Mouse (Mus musculus) liver, postnatal 0 days (tissue): Measurements from ENCODE around the gene Fkbp7. TPM values are rescaled to one million over a fixed set of nuclear protein-coding genes. Genes with fewer than 3 reads are reported as not detected.

Experiments
- ATAC-seq: fragments of 200-750 bp; cut with Nextera tagmentation; 2 replicates; pipeline ENCODE4 v1.8.0; 2017; ENCODE audit warnings: mild to moderate bottlenecking, moderate library complexity
- DNase-seq: peaks from one replicate; pipeline ENCODE4 v3.0.0-alpha.2; 2016
- H3K27ac ChIP-seq: fragments of 300-500 bp; sonication (generic); 2 replicates; pipeline ENCODE4 v1.5.1; 2014; ENCODE audit warnings: antibody characterized with exemption, moderate library complexity, mild to moderate bottlenecking, low read depth
- H3K27me3 ChIP-seq: fragments of 300-500 bp; sonication (generic); 2 replicates; pipeline ENCODE4 v1.6.1; 2014; ENCODE audit warnings: low read length, control low read depth, mixed read lengths; ENCODE audit not compliant: insufficient read depth
- H3K36me3 ChIP-seq: fragments of 300-500 bp; sonication (generic); replicated peaks from 2 replicates; pipeline ENCODE4 v1.6.1; 2014; ENCODE audit warnings: mild to moderate bottlenecking, control low read depth, low read length, moderate library complexity, mixed read lengths; ENCODE audit not compliant: insufficient read depth
- H3K4me1 ChIP-seq: fragments of 300-500 bp; sonication (generic); 2 replicates; pipeline ENCODE4 v1.6.1; 2014; ENCODE audit warnings: antibody characterized with exemption, mild to moderate bottlenecking, control low read depth; ENCODE audit not compliant: insufficient read depth
- H3K4me2 ChIP-seq: fragments of 300-500 bp; sonication (generic); 2 replicates; pipeline ENCODE4 v1.6.1; 2014; ENCODE audit warnings: low read depth, mild to moderate bottlenecking, low read length, moderate library complexity, mixed read lengths
- H3K4me3 ChIP-seq: fragments of 300-500 bp; sonication (generic); 2 replicates; pipeline ENCODE4 v1.5.1; 2014; ENCODE audit warnings: low read depth, low read length
- H3K9ac ChIP-seq: fragments of 300-500 bp; sonication (generic); replicated peaks from 2 replicates; pipeline ENCODE4 v1.6.1; 2014; ENCODE audit warnings: mild to moderate bottlenecking, moderate library complexity
- H3K9me3 ChIP-seq: fragments of 300-500 bp; sonication (generic); 2 replicates; pipeline ENCODE4 v1.6.1; 2016; ENCODE audit warnings: mild to moderate bottlenecking, control low read depth, low read length, mixed read lengths
- CTCF ChIP-seq: sonication (generic); IDR thresholded peaks from 2 replicates; pipeline ENCODE4 v1.5.1; 2016; ENCODE audit warnings: antibody characterized with exemption, low read depth
- EP300 ChIP-seq: IDR thresholded peaks from 2 replicates; pipeline ENCODE4 v1.6.1; 2016; ENCODE audit warnings: antibody characterized with exemption, low read depth, mild to moderate bottlenecking
- WGBS: fragments of 180-500 bp; shearing (Covaris S2); extraction: QIAGEN DNeasy Blood & Tissue Kit; methylation state at CpG from one replicate; pipeline ENCODE4 v1.1.7; 2014; ENCODE audit not compliant: insufficient replicate concordance; 5-methylcytosine and 5-hydroxymethylcytosine counted together
- polyA plus RNA-seq: library from polyadenylated mRNA; unstranded; fragments of >200 nt; fragmentation: Nextera tagmentation; extraction: Ambion mirVana; gene quantifications from 2 replicates; pipeline ENCODE4 v1.2.1, GENCODE M21; 2015

Fkbp7 gene
- polyA plus RNA-seq, 1 experiment from 2014 or later: 6.5 TPM

DNA sequence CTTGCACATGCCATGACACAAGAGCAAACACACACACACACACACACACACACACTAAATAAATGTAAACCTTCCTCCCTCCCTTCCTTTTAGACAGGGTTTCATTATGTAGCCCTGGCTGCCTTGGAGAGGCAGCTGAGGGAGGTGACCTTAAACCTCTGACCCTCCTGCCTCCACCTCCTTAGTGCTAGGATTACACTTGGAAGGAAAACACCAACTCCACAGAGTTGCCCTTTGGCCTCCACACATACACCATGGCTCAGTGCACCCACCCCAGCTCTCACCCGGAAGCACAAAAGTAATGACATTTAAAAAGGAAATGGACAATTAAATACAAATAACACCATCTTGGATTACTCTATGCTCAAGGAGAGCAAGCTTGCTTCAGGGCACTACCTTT lies 51.2 kb downstream of the Fkbp7 start:
- H3K36me3 ChIP-seq: peaks cover 2% of the 10 kb centered on the region; the same call in 1 of the 2 replicates
- no peak overlapping the region for H3K9ac ChIP-seq
- ATAC-seq (no peak), DNase-seq (no peak)
- WGBS: 81% methylated on average over 1 of the region's 1 CpGs
- H3K27me3 ChIP-seq: no peaks in the 10 kb centered on the region
- no peak overlapping the region for H3K4me3 ChIP-seq
- H3K4me2 ChIP-seq: no peak overlapping the region
- H3K9me3 ChIP-seq: peaks cover 5% of the 10 kb centered on the region; the same call in 1 of the 2 replicates
- H3K27ac ChIP-seq: no peak overlapping the region
- no peaks in the 10 kb centered on the region for H3K4me1 ChIP-seq
- TF ChIP-seq EP300 (no peak), CTCF (no peak)

GRCm38 (mm10) chr2:76620188-76620587 lies 52.7 kb downstream of the Fkbp7 start:
- ATAC-seq (no peak), DNase-seq (no peak)
- no peaks in the 10 kb centered on the region; the same call in 1 of the 2 replicates for H3K36me3 ChIP-seq
- no peaks in the 10 kb centered on the region for H3K4me1 ChIP-seq
- H3K9me3 ChIP-seq: peaks cover 5% of the 10 kb centered on the region; the same call in 1 of the 2 replicates
- TF ChIP-seq EP300: no peak
- TF ChIP-seq CTCF: no peak
- no peaks in the 10 kb centered on the region for H3K27me3 ChIP-seq
- no peak overlapping the region for H3K4me3 ChIP-seq
- H3K27ac ChIP-seq: no peak overlapping the region
- 51% methylated on average over 5 of the region's 5 CpGs for WGBS
- no peak overlapping the region for H3K9ac ChIP-seq
- H3K4me2 ChIP-seq: no peak overlapping the region

- H3K27ac ChIP-seq: no peak overlapping the region
- ATAC-seq (no peak), DNase-seq (no peak)
- H3K27me3 ChIP-seq: no peaks in the 10 kb centered on the region
- H3K9me3 ChIP-seq: no peaks in the 10 kb centered on the region
- peak; percentile 68 for TF ChIP-seq CTCF
- no peak for TF ChIP-seq EP300
- no peaks in the 10 kb centered on the region for H3K4me1 ChIP-seq
- 44% methylated on average over 1 of the region's 1 CpGs for WGBS
- H3K36me3 ChIP-seq: no peaks in the 10 kb centered on the region
- no peak overlapping the region for H3K4me2 ChIP-seq
- H3K9ac ChIP-seq: no peak overlapping the region
- H3K4me3 ChIP-seq: no peak overlapping the region
Observed at GRCm38 (mm10) chr2:76618078-76618477, 54.8 kb downstream of the Fkbp7 start.

Other genes starting within 250 kb of the Fkbp7 start
- gene Prkra, start 25.1 kb downstream of the Fkbp7 start, polyA plus RNA-seq: 7.7 and 7.9 TPM in 2 replicates
- not detected in 2 replicates for gene Pjvk, start 24.6 kb downstream of the Fkbp7 start, polyA plus RNA-seq
- gene Plekha3, start 2.2 kb upstream of the Fkbp7 start, polyA plus RNA-seq: 3.8 and 5.0 TPM in 2 replicates